Mouse (Mus musculus) macrophage (primary cell): ENCODE data around the gene Notch1. TPM values are rescaled to one million over a fixed set of nuclear protein-coding genes. Genes with fewer than 3 reads are reported as not detected.

ENCODE experiments used
- H3K27ac ChIP-seq: fragments of 350-480 bp; formaldehyde crosslinking; 2 replicates; pipeline ENCODE4 v1.9.0; 2021
- H3K36me3 ChIP-seq: fragments of 350-480 bp; formaldehyde crosslinking; 2 replicates; pipeline ENCODE4 v1.9.0; 2021; ENCODE audit errors: inconsistent target
- H3K4me3 ChIP-seq: fragments of 350-480 bp; formaldehyde crosslinking; 2 replicates; pipeline ENCODE4 v1.9.0; 2021; ENCODE audit errors: inconsistent target
- H3K79me2 ChIP-seq: fragments of 350-480 bp; formaldehyde crosslinking; 2 replicates; pipeline ENCODE4 v1.9.0; 2021; ENCODE audit errors: inconsistent target
- WGBS: methylation state at CpG from one replicate; pipeline ENCODE4 v1.1.7; 2026; ENCODE audit warnings: inconsistent platforms; ENCODE audit not compliant: missing documents; 5-methylcytosine and 5-hydroxymethylcytosine counted together
- polyA plus RNA-seq: library from polyadenylated mRNA; stranded (reverse); fragments of 250-400 nt; gene quantifications from 3 replicates; pipeline ENCODE4 v1.2.4, GENCODE M21; 2018; ENCODE audit warnings: inconsistent platforms

The Notch1 gene
- polyA plus RNA-seq, 1 experiment from 2014 or later, result 7.4 TPM

- Histone ChIP-seq H3K4me3 (no peak overlapping the region), H3K27ac (no peak overlapping the region), H3K79me2 (no peaks in the 10 kb centered on the region), H3K36me3 (no peaks in the 10 kb centered on the region)
- 91% methylated on average over 5 of the region's 5 CpGs for WGBS
Measured at GRCm38 (mm10) chr2:26516987-26517386, 524 bp upstream of the Notch1 start.

GRCm38 (mm10) chr2:26515335-26515734 lies 1.1 kb downstream of the Notch1 start:
- Histone ChIP-seq H3K79me2 (no peaks in the 10 kb centered on the region), H3K4me3 (no peak overlapping the region), H3K27ac (no peak overlapping the region), H3K36me3 (no peaks in the 10 kb centered on the region)
- 100% methylated on average over 2 of the region's 2 CpGs for WGBS

GRCm38 (mm10) chr2:26513105-26513745 lies 3.2 kb downstream of the Notch1 start:
- Histone ChIP-seq H3K27ac (no peak overlapping the region), H3K36me3 (no peaks in the 10 kb centered on the region), H3K4me3 (no peak overlapping the region), H3K79me2 (no peaks in the 10 kb centered on the region)
- 48% methylated on average over 4 of the region's 4 CpGs for WGBS

- 88% methylated on average over 5 of the region's 5 CpGs for WGBS
- H3K4me3 ChIP-seq, result no peak overlapping the region
- H3K27ac ChIP-seq, result no peak overlapping the region
- H3K36me3 ChIP-seq, result no peaks in the 10 kb centered on the region
- H3K79me2 ChIP-seq, result no peaks in the 10 kb centered on the region
Measured at GRCm38 (mm10) chr2:26508661-26509060, 7.8 kb downstream of the Notch1 start.

GRCm38 (mm10) chr2:26507961-26508391 lies 8.5 kb downstream of the Notch1 start:
- H3K27ac ChIP-seq, result peak overlapping the region; percentile 90
- WGBS, result 27% methylated on average over 6 of the region's 6 CpGs

GRCm38 (mm10) chr2:26507481-26507886 lies 9.0 kb downstream of the Notch1 start:
- WGBS, result 7% methylated on average over 7 of the region's 7 CpGs
- peaks cover 8% of the 10 kb centered on the region; the same call in 1 of the 2 replicates for H3K79me2 ChIP-seq
- peak overlapping the region; percentile 90 for H3K27ac ChIP-seq
- no peak overlapping the region for H3K4me3 ChIP-seq
- no peaks in the 10 kb centered on the region for H3K36me3 ChIP-seq

More at GRCm38 (mm10) chr2:26507961-26508391, 8.5 kb downstream of the Notch1 start:
- Histone ChIP-seq H3K79me2 (peaks cover 3% of the 10 kb centered on the region; the same call in 1 of the 2 replicates), H3K4me3 (no peak overlapping the region), H3K36me3 (no peaks in the 10 kb centered on the region)

- H3K27ac ChIP-seq, result peak overlapping the region; percentile 90
Measured at GRCm38 (mm10) chr2:26506746-26507280, 9.7 kb downstream of the Notch1 start.

GRCm38 (mm10) chr2:26504772-26505480 lies 11.5 kb downstream of the Notch1 start:
- Histone ChIP-seq H3K36me3 (no peaks in the 10 kb centered on the region), H3K79me2 (peaks cover 34% of the 10 kb centered on the region), H3K4me3 (no peak overlapping the region), H3K27ac (no peak overlapping the region)
- 95% methylated on average over 9 of the region's 9 CpGs for WGBS

More at GRCm38 (mm10) chr2:26506746-26507280, 9.7 kb downstream of the Notch1 start:
- no peaks in the 10 kb centered on the region for H3K36me3 ChIP-seq
- no peak overlapping the region for H3K4me3 ChIP-seq
- WGBS, result 89% methylated on average over 3 of the region's 3 CpGs
- peaks cover 15% of the 10 kb centered on the region for H3K79me2 ChIP-seq

GRCm38 (mm10) chr2:26503661-26504575 lies 12.5 kb downstream of the Notch1 start:
- H3K36me3 ChIP-seq, result no peaks in the 10 kb centered on the region
- 6% methylated on average over 51 of the region's 59 CpGs for WGBS
- H3K79me2 ChIP-seq, result peaks cover 44% of the 10 kb centered on the region
- peak overlapping the region; percentile 41 for H3K27ac ChIP-seq
- H3K4me3 ChIP-seq, result peak overlapping the region; percentile 41

- Histone ChIP-seq H3K4me3 (peak overlapping the region; percentile 92), H3K27ac (peak overlapping the region; percentile 58), H3K36me3 (no peaks in the 10 kb centered on the region), H3K79me2 (peaks cover 53% of the 10 kb centered on the region)
- WGBS, result under 1% methylated on average over 57 of the region's 57 CpGs
Measured at GRCm38 (mm10) chr2:26502863-26503631, 13.4 kb downstream of the Notch1 start.

GRCm38 (mm10) chr2:26502299-26502862 lies 14.1 kb downstream of the Notch1 start:
- Histone ChIP-seq H3K36me3 (no peaks in the 10 kb centered on the region), H3K79me2 (peaks cover 59% of the 10 kb centered on the region), H3K27ac (peak overlapping the region; percentile 58), H3K4me3 (peak overlapping the region; percentile 92)
- under 1% methylated on average over 33 of the region's 33 CpGs for WGBS

- H3K4me3 ChIP-seq, result peak overlapping the region; percentile 92
- 27% methylated on average over 15 of the region's 15 CpGs for WGBS
- no peak overlapping the region for H3K27ac ChIP-seq
- peaks cover 66% of the 10 kb centered on the region for H3K79me2 ChIP-seq
- H3K36me3 ChIP-seq, result no peaks in the 10 kb centered on the region
Measured at GRCm38 (mm10) chr2:26501651-26502141, 14.8 kb downstream of the Notch1 start.

- 77% methylated on average over 10 of the region's 14 CpGs for WGBS
- Histone ChIP-seq H3K79me2 (peaks cover 75% of the 10 kb centered on the region), H3K27ac (no peak overlapping the region), H3K4me3 (no peak overlapping the region), H3K36me3 (no peaks in the 10 kb centered on the region)
Measured at GRCm38 (mm10) chr2:26500599-26501370, 15.7 kb downstream of the Notch1 start.
